Mouse (Mus musculus) ES-E14 (cell line): ENCODE measurements at regions not wholly inside any gene's neighbourhood (a gene's known extent, or its start where the extent isn't known, plus 50 kb on each side); places are given as distances from the start of the nearest gene placed in this dataset.

Experiments
- CHD2 ChIP-seq: IDR thresholded peaks from 2 replicates; pipeline ENCODE4 v1.6.1; 2014; ENCODE audit warnings: mild to moderate bottlenecking, low read depth, low read length, inconsistent platforms
- HCFC1 ChIP-seq: IDR thresholded peaks from 2 replicates; pipeline ENCODE4 v1.6.1; 2012; ENCODE audit warnings: low read length, inconsistent platforms, borderline replicate concordance; ENCODE audit not compliant: insufficient read depth
- MAFK ChIP-seq: IDR thresholded peaks from 2 replicates; pipeline ENCODE4 v1.6.1; 2014; ENCODE audit warnings: mild to moderate bottlenecking, low read depth, low read length, inconsistent platforms; ENCODE audit not compliant: insufficient read depth
- ZC3H11A ChIP-seq: IDR thresholded peaks from 2 replicates; pipeline ENCODE4 v1.6.1; 2012; ENCODE audit warnings: low read depth, mild to moderate bottlenecking, inconsistent platforms, low read length, borderline replicate concordance
- ZNF384 ChIP-seq: IDR thresholded peaks from 2 replicates; pipeline ENCODE4 v1.6.1; 2012; ENCODE audit warnings: low read depth, low read length, inconsistent platforms

GRCm38 (mm10) chr8:126855914-126856313 is 89.7 kb downstream of the Tomm20 start:
- TF ChIP-seq HCFC1 = no peak
- no peak for TF ChIP-seq ZNF384
- no peak for TF ChIP-seq CHD2
- no peak for TF ChIP-seq MAFK
- no peak for TF ChIP-seq ZC3H11A
